Mouse (Mus musculus): ENCODE measurements around the gene Srgap1.

The Srgap1 gene

GRCm38 (mm10) chr10:122046904-122047726 is at the start of gene Srgap1:
Gene Srgap1, minus strand, starts transcription at chr10:122047315.
- DNase-seq (ENCODE audit: inconsistent ontology term) = peak; percentile 74

GRCm38 (mm10) chr10:122096462-122096979 is 49.4 kb upstream of the Srgap1 start:
- no peak for DNase-seq (ENCODE audit: inconsistent ontology term)

GRCm38 (mm10) chr10:122090472-122090871 is 43.4 kb upstream of the Srgap1 start:
- DNase-seq (ENCODE audit: inconsistent ontology term) = no peak

GRCm38 (mm10) chr10:122081352-122081751 is 34.2 kb upstream of the Srgap1 start:
- no peak for DNase-seq (ENCODE audit: inconsistent ontology term)

- no peak for DNase-seq (ENCODE audit: inconsistent ontology term)
Measured at GRCm38 (mm10) chr10:122069153-122069552, 22.0 kb upstream of the Srgap1 start.

- no peak for DNase-seq (ENCODE audit: inconsistent ontology term)
Measured at GRCm38 (mm10) chr10:122055826-122056225, 8.7 kb upstream of the Srgap1 start.

GRCm38 (mm10) chr10:122054535-122054934 is 7.4 kb upstream of the Srgap1 start:
- DNase-seq (ENCODE audit: inconsistent ontology term) = peak; percentile 22

GRCm38 (mm10) chr10:122051831-122052230 is 4.7 kb upstream of the Srgap1 start:
- peak; percentile 60 for DNase-seq (ENCODE audit: inconsistent ontology term)

- DNase-seq (ENCODE audit: inconsistent ontology term) = peak; percentile 81
Measured at GRCm38 (mm10) chr10:122047727-122048365, 731 bp upstream of the Srgap1 start.

GRCm38 (mm10) chr10:122046511-122046903 is 608 bp downstream of the Srgap1 start:
- peak; percentile 14 for DNase-seq (ENCODE audit: inconsistent ontology term)

GRCm38 (mm10) chr10:122045946-122046345 is 1.2 kb downstream of the Srgap1 start:
- peak; percentile 26 for DNase-seq (ENCODE audit: inconsistent ontology term)

GRCm38 (mm10) chr10:122044926-122045325 is 2.2 kb downstream of the Srgap1 start:
- DNase-seq (ENCODE audit: inconsistent ontology term) = no peak

GRCm38 (mm10) chr10:122040372-122040771 is 6.7 kb downstream of the Srgap1 start:
- no peak for DNase-seq (ENCODE audit: inconsistent ontology term)

- DNase-seq (ENCODE audit: inconsistent ontology term) = no peak
Measured at GRCm38 (mm10) chr10:122039566-122039965, 7.5 kb downstream of the Srgap1 start.

GRCm38 (mm10) chr10:122038554-122038953 is 8.6 kb downstream of the Srgap1 start:
- DNase-seq (ENCODE audit: inconsistent ontology term) = no peak

- no peak for DNase-seq (ENCODE audit: inconsistent ontology term)
Measured at GRCm38 (mm10) chr10:122033271-122033670, 13.8 kb downstream of the Srgap1 start.

GRCm38 (mm10) chr10:122030420-122030819 is 16.7 kb downstream of the Srgap1 start:
- DNase-seq (ENCODE audit: inconsistent ontology term) = no peak

GRCm38 (mm10) chr10:122029738-122030137 is 17.4 kb downstream of the Srgap1 start:
- DNase-seq (ENCODE audit: inconsistent ontology term) = no peak

- no peak for DNase-seq (ENCODE audit: inconsistent ontology term)
Measured at GRCm38 (mm10) chr10:122025198-122025597, 21.9 kb downstream of the Srgap1 start.

GRCm38 (mm10) chr10:122020906-122021305 is 26.2 kb downstream of the Srgap1 start:
- no peak for DNase-seq (ENCODE audit: inconsistent ontology term)

GRCm38 (mm10) chr10:122020255-122020654 is 26.9 kb downstream of the Srgap1 start:
- DNase-seq (ENCODE audit: inconsistent ontology term) = no peak

GRCm38 (mm10) chr10:122018594-122019048 is 28.5 kb downstream of the Srgap1 start:
- peak; percentile 59 for DNase-seq (ENCODE audit: inconsistent ontology term)

GRCm38 (mm10) chr10:122017743-122018142 is 29.4 kb downstream of the Srgap1 start:
- no peak for DNase-seq (ENCODE audit: inconsistent ontology term)
